Mouse (Mus musculus): ENCODE results near the gene Kremen2. TPM values are rescaled to one million over a fixed set of nuclear protein-coding genes. Genes with fewer than 3 reads are reported as not detected.

Gene Kremen2
- polyA plus RNA-seq, 1 experiment from 2014 or later = 0.49 TPM

DNA sequence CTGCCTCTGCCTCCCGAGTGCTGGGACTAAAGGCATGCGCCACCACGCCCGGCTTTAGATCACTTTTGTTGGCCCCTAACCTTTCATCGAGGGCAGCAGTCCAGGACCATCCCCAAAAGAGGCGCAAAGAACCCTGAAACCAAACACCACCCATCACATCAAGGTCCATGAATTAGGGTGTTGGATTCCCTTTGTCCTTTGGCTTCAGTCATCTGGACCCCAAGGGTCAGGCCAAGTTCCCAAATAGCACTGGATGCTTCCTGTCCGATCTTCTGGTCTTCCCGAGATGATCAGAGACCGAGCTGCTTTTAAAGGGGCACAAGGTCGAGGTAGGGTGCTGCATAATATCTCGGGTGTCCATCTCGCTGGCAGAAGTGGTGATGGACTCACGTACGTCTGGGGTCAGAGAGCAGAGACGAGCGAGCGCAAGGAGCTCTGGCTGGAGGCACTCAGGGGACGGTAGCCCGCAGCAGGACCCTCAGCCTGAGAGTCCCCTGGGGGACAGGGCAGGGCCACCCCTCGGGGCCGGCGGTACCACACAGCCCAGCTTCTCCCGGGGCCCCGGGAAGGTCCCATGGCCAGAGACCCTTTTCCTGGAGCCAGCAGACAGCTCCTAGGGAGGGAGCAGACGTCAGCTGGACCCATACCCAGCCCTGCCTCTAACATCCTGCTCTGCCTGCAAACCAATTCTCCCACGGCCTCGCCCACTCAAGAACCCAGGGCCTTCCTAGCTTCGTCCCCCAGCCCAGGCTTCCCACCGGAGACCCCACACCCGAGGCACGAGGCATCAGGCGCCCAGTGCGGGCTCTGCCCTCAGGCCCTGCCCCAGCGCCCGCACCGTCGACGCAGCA lies 4.0 kb downstream of the Kremen2 start:
- Histone ChIP-seq H3K36me3 (no peaks in the 10 kb centered on the region), H3K9me3 (no peaks in the 10 kb centered on the region), H3K9ac (no peak overlapping the region), H3K27me3 (replicated peaks) (peaks cover 58% of the 10 kb centered on the region), H3K4me3 (replicated peaks) (peak overlapping the region; percentile 22; the same call in 1 of the 2 replicates), H3K4me2 (replicated peaks) (peak overlapping the region; percentile 48), H3K4me1 (replicated peaks) (peaks cover 50% of the 10 kb centered on the region), H3K27ac (no peak overlapping the region)
- no peak for ATAC-seq
- WGBS = 48% methylated on average over 38 of the region's 38 CpGs

DNA sequence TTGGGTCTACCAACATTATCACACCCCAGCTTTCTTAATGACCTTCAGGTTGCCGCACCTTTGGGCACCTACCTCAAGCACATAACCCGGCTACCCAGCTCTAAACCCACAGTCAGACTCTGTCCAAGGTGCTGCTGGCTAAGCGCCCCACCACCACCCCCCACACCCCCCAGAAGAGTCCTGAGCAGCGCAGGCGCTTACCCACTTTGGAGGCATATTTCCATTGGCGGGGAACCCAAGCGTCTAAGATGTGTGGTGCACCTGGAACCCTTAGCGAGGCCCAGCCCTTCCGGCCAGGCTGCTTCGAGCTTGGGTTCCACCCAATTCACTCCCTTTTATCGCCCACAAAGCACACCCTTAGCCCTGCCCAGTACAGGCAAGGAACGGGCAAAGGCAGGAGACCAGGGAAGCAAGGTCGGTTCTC lies 5.0 kb downstream of the Kremen2 start, which contains the start of gene Paqr4:
Paqr4 (minus strand) TSS at position 270 of the 424 bp plus-strand sequence.
- peaks cover 51% of the 10 kb centered on the region for H3K27me3 ChIP-seq (replicated peaks)
- H3K4me1 ChIP-seq (replicated peaks) = peaks cover 43% of the 10 kb centered on the region
- peak within 1 kb of the TSS; percentile 71 for H3K4me3 ChIP-seq (replicated peaks)
- ATAC-seq = peak; percentile 70
- no peaks in the 10 kb centered on the region for H3K36me3 ChIP-seq
- no peaks in the 10 kb centered on the region for H3K9me3 ChIP-seq
- 6% methylated on average over 13 of the region's 13 CpGs for WGBS
- H3K27ac ChIP-seq = peak within 1 kb of the TSS; percentile 68
- H3K4me2 ChIP-seq (replicated peaks) = peak within 1 kb of the TSS; percentile 100
- H3K9ac ChIP-seq = peak within 1 kb of the TSS; percentile 73

DNA sequence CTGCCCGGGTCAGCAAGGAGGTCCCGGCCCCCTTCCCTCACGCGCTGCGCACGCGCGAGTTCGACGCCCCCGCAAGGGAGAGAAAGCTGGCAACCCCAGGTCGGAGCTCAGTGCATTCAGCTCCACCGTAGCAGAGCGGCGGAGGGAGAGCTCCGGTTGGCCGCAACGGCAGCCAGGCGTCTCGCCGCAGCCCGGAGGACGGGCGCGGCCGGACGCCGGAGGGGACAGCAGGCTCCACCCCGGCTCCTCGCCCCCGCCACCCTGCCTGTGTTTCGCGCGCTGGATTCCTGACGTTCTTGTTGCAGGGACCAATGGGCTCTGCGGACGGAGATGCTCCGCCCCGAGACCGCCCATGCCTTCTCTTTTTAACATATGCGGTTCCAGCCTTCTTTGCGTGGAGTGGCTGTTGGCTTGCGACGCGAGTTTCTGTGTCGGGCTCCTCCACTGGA lies 5.5 kb downstream of the Kremen2 start:
- H3K9me3 ChIP-seq = no peaks in the 10 kb centered on the region
- H3K4me3 ChIP-seq (replicated peaks) = peak overlapping the region; percentile 71
- peak overlapping the region; percentile 100 for H3K4me2 ChIP-seq (replicated peaks)
- H3K9ac ChIP-seq = peak overlapping the region; percentile 73
- peaks cover 38% of the 10 kb centered on the region for H3K4me1 ChIP-seq (replicated peaks)
- H3K36me3 ChIP-seq = no peaks in the 10 kb centered on the region
- H3K27ac ChIP-seq = peak overlapping the region; percentile 68
- WGBS = under 1% methylated on average over 46 of the region's 46 CpGs
- peaks cover 46% of the 10 kb centered on the region for H3K27me3 ChIP-seq (replicated peaks)
- peak; percentile 87 for ATAC-seq

DNA sequence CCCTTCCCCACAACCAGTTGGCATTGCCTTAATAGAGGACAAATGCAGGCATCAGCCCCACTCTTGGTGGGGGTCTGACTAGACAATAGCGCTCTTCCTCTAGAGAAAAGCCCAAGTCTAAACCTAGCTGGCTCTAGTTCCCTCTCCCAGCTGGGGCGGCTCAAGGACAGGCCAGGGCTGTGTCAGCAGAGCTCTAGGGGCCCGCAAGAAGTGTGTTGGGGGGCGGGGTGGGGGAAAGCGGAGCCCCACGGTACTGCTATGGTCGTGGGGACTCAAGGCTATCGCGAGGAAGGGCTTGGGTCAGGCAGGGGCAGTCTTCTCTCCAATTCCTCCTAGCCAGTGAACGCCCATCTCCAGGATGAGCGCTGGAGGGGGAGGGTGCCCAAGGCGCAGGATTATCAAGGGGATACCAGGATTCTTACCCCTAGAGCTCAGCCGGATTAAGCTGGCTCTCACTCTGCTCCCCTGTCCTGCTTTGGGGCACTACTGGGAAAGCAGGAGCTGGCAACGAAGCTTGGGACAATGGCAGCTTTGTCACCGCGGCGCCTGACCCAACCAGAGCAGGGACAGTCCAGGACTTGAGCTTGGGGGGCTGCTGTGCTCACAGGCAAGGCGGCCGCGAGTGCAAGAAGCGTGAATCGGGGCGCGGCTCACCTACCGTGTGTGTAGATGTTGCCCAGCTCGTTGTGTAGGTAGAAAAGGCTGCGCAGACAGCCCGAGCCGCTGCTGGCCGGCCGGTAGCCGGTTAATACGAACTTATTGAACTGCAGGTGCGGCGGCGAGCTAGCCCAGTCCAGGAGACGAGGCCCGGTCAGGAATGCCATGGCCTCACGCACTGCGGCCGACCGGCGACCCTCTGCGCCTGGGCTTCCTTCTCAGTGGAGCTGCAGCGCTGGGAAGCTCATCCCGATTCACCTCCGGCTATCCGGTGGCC lies 6.2 kb downstream of the Kremen2 start:
- ATAC-seq = peak; percentile 18
- Histone ChIP-seq H3K9me3 (no peaks in the 10 kb centered on the region), H3K9ac (peak overlapping the region; percentile 73), H3K36me3 (no peaks in the 10 kb centered on the region), H3K4me1 (replicated peaks) (peaks cover 32% of the 10 kb centered on the region), H3K4me3 (replicated peaks) (peak overlapping the region; percentile 71), H3K27ac (peak overlapping the region; percentile 68), H3K4me2 (replicated peaks) (peak overlapping the region; percentile 100), H3K27me3 (replicated peaks) (peaks cover 39% of the 10 kb centered on the region)
- WGBS = 2% methylated on average over 48 of the region's 48 CpGs

DNA sequence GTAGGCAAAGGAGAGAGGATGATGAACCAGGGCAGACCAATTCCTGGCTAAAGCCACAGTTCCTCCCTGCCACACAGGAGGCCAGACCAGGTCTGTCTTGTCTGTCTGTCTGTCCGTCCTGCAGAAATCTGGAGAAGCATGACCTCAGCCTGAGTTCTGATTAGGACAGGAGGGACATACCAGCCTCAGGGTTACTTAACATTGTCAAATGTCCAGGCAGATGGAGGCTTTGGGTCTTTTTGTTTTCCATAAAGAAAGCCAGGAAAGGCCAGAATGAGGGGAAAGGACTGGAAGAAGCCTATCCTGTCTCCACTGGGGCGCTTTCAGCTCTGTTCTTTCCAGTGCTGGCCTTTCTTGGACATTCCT lies 6.8 kb downstream of the Kremen2 start:
- peak overlapping the region; percentile 100 for H3K4me2 ChIP-seq (replicated peaks)
- H3K27ac ChIP-seq = no peak overlapping the region
- H3K9me3 ChIP-seq = no peaks in the 10 kb centered on the region
- 54% methylated on average over 2 of the region's 2 CpGs for WGBS
- no peaks in the 10 kb centered on the region for H3K36me3 ChIP-seq
- H3K4me1 ChIP-seq (replicated peaks) = peaks cover 31% of the 10 kb centered on the region
- peak overlapping the region; percentile 73 for H3K9ac ChIP-seq
- H3K4me3 ChIP-seq (replicated peaks) = peak overlapping the region; percentile 71
- peaks cover 34% of the 10 kb centered on the region for H3K27me3 ChIP-seq (replicated peaks)
- no peak for ATAC-seq

DNA sequence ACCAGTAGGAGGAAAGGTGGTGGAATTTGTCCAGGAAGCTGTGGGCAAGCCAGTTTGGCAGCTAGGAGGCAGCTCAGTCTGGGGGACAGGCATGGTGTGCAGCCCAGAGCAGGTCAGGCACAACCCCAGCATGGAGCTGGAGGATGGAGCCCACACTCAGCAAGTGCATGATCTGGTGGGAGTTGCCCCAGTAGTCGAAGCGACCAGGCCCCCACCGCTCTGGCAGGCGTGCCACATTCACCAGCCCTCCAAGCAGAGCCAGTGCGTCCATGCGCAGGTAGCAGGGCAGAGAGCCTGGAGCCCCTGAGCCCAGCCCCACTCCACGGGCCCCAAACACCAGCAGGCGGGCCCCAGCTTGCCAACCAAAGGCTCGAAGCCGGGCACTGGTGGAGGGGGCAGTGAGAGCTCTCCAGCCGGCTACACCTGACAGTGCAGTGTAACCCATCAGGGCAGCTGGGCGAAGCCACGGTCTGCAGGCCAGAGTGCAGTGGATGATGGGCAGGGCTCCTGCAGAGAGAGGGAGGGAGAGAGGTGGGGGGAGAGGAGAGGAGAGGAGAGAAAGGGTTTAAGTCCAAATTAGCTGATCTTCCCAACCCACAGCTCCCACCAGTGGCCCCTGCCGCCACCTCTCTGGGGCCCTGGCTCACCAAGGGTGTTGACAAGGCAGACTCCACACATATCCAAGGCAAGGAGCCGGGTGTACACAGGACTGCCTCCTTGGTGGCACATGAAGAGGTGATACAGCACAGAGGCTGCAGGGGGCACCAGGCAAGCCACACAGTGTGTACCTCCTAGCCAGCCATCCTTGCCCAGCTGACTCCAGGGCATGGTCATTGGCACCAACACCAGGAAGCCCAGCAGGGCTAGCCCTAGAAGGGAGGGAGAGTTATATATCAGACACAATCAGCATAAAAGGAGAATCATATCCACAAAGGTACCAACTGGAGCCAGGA lies 7.9 kb downstream of the Kremen2 start:
- ATAC-seq = no peak
- peaks cover 23% of the 10 kb centered on the region for H3K27me3 ChIP-seq (replicated peaks)
- no peaks in the 10 kb centered on the region for H3K36me3 ChIP-seq
- 67% methylated on average over 15 of the region's 15 CpGs for WGBS
- no peak overlapping the region for H3K4me3 ChIP-seq (replicated peaks)
- H3K9ac ChIP-seq = no peak overlapping the region
- no peaks in the 10 kb centered on the region for H3K9me3 ChIP-seq
- peaks cover 31% of the 10 kb centered on the region for H3K4me1 ChIP-seq (replicated peaks)
- no peak overlapping the region for H3K27ac ChIP-seq
- 0 out of 2 replicates have a peak overlapping the region, but pooled peaks have one; percentile 18 for H3K4me2 ChIP-seq (replicated peaks)

DNA sequence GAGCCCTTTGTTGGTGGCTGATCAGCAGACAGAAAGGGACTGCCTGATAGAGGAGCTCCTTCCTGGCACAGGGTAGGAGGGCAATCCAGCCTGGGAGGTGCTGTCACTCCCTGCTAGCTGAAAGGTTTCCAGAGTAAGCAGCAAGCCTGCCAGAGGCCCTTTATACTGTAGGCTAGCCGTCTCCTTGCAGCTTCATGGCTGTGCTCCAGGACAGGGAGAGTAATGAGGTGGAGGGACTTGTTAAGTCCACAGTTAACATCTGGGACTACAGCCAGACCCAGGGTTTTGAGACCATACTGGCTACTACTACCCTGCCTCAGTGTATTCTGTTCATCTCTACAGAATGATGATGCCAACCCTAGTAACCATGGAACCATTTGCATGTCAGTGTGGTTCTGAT lies 11.3 kb downstream of the Kremen2 start:
- no peak for ATAC-seq
- peaks cover 9% of the 10 kb centered on the region for H3K4me1 ChIP-seq (replicated peaks)
- H3K4me3 ChIP-seq (replicated peaks) = no peak overlapping the region
- H3K9ac ChIP-seq = no peak overlapping the region
- no peaks in the 10 kb centered on the region for H3K36me3 ChIP-seq
- 50% methylated on average over 1 of the region's 1 CpGs for WGBS
- H3K27me3 ChIP-seq (replicated peaks) = no peaks in the 10 kb centered on the region
- no peaks in the 10 kb centered on the region for H3K9me3 ChIP-seq
- H3K27ac ChIP-seq = no peak overlapping the region
- H3K4me2 ChIP-seq (replicated peaks) = no peak overlapping the region

DNA sequence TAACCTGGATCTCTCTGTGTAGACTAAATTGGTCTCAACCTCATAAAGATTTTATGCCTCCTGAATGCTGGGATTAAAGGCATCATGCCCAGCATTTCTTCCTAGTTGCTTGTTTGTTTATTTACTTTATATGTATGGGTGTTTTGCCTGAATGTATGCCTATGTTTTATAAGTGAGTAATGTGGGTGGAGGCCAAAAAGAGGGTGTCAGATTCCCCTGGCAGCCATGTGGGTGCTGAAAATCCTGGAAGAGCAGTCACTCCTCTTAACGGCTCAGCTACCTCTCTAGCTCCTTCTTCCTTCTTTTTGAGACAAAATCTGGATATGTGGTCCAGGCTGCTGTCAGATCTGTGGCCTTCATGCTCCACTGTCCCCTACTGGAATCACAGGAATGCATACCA lies 15.2 kb downstream of the Kremen2 start:
- WGBS = 79% methylated on average over 1 of the region's 1 CpGs
- ATAC-seq = no peak
- peaks cover 5% of the 10 kb centered on the region; the same call in 1 of the 2 replicates for H3K4me1 ChIP-seq (replicated peaks)

DNA sequence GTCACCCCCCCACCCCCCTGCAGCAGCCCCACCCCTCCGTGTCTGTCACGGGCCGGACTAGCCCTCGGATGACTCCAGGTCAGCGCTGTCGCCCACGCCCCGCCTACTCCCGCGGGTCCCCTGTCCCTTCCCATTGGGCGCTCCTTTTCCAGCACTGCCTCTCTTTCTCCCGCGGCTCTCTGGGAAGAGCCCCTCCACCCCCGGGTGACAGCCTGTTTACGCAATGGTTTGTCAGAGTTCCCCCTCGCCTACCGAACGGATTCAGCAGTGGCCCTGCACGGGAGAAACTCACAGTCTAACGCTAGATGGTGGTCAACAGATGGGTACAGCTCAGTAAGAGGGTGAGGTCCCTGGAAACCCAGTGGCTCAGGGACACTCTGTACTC lies 18.9 kb downstream of the Kremen2 start:
- H3K9ac ChIP-seq = peak overlapping the region; percentile 81
- H3K27ac ChIP-seq = peak overlapping the region; percentile 91
- H3K36me3 ChIP-seq = no peaks in the 10 kb centered on the region
- ATAC-seq = peak; percentile 92
- H3K9me3 ChIP-seq = no peaks in the 10 kb centered on the region
- peak overlapping the region; percentile 73 for H3K4me2 ChIP-seq (replicated peaks)
- H3K27me3 ChIP-seq (replicated peaks) = no peaks in the 10 kb centered on the region
- peak overlapping the region; percentile 97 for H3K4me3 ChIP-seq (replicated peaks)
- 0% methylated on average over 20 of the region's 20 CpGs for WGBS
- H3K4me1 ChIP-seq (replicated peaks) = peaks cover 7% of the 10 kb centered on the region; the same call in 1 of the 2 replicates

More for the DNA sequence above, 15.2 kb downstream of the Kremen2 start:
- H3K9ac ChIP-seq = no peak overlapping the region
- no peak overlapping the region for H3K27ac ChIP-seq
- no peak overlapping the region for H3K4me3 ChIP-seq (replicated peaks)
- H3K36me3 ChIP-seq = no peaks in the 10 kb centered on the region
- H3K27me3 ChIP-seq (replicated peaks) = no peaks in the 10 kb centered on the region
- no peak overlapping the region for H3K4me2 ChIP-seq (replicated peaks)
- H3K9me3 ChIP-seq = no peaks in the 10 kb centered on the region

DNA sequence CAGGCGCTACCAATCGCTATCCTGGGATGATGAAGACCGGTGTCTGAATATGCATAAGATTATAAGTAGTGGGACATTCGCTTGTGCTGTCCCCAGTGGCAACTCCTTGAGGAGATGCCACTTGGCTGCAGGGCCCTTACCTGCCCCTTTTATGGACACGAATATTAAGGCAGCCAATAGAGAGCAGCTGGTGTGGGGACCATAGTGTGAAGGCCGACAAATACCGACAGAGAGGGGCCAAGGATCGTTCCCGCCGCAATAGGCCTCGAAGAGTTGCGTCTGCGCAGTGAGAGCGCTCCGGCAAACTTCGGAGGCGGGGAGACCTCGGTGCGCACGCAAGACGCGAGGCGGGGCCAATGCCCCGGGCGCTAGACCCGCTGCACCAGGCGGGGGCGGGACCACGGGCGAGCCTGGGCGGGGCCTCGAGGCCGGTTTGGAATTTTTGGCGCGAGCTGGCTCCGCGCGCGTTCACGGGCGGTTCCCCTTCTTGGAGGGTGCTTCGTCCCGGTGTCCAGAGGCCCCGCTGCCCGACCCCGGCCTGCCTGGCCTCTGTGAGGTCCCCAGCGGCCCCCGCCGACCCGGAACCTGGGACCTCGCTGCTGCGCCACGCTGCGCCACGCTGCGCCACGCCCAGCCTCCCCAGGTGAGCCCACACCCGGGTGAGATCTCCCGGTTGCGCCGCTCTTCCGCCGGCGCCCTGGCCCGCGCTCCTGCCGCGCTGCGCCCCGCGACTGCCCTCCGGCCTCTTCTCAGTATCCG lies 19.5 kb downstream of the Kremen2 start, which contains the start of gene Pkmyt1:
Pkmyt1 (plus strand) TSS at position 338 of the 759 bp plus-strand sequence.
- ATAC-seq = peak; percentile 97
- Histone ChIP-seq H3K27me3 (replicated peaks) (no peaks in the 10 kb centered on the region), H3K4me1 (replicated peaks) (peaks cover 12% of the 10 kb centered on the region), H3K9me3 (no peaks in the 10 kb centered on the region), H3K4me3 (replicated peaks) (peak within 1 kb of the TSS; percentile 97), H3K36me3 (no peaks in the 10 kb centered on the region), H3K4me2 (replicated peaks) (peak within 1 kb of the TSS; percentile 73), H3K27ac (peak within 1 kb of the TSS; percentile 91), H3K9ac (peak within 1 kb of the TSS; percentile 81)
- WGBS = under 1% methylated on average over 62 of the region's 73 CpGs
